Mouse (Mus musculus): ENCODE measurements at regions not wholly inside any gene's neighbourhood (a gene's known extent, or its start where the extent isn't known, plus 50 kb on each side); places are given as distances from the start of the nearest gene placed in this dataset.

DNA sequence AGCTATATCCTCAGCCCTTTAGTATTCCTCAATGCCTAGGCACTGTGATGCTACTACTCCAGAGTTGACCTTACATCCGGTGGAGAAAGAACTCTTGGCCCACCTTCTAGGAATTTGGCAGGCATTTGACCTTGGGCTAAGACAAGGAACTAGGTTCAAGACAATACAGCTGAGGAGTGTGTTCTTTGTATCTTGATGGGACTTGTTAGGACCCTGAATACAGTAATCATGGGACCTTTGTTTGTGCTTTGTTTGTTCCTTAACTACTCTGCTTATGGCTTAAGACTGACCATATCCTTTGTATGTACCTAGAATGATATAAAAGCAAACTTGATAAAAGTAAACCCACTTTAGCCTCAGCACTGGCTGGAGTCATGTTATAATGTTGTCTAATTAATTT, 186.7 kb downstream of the Abcc12 start:
- no peaks in the 10 kb centered on the region for H3K27me3 ChIP-seq (ENCODE audit: insufficient read depth, low read length)
- no peak overlapping the region for H3K9ac ChIP-seq (replicated peaks; ENCODE audit: low read length, poor library complexity, severe bottlenecking)
- no peak overlapping the region for H3K4me3 ChIP-seq (ENCODE audit: low read depth, low read length)
- H3K4me1 ChIP-seq (ENCODE audit: insufficient read depth, low read length), result peaks cover 14% of the 10 kb centered on the region
- peaks cover 6% of the 10 kb centered on the region; the same call in 1 of the 2 replicates for H3K9me3 ChIP-seq (ENCODE audit: low read length)
- DNase-seq (ENCODE audit: low spot score) (no peak), ATAC-seq (ENCODE audit: low FRiP score) (no peak)
- 80% methylated on average over 1 of the region's 1 CpGs for WGBS
- TF ChIP-seq CTCF (IDR thresholded peaks at IDR 0.05), result no peak
- H3K4me2 ChIP-seq (ENCODE audit: low read depth, low read length, poor library complexity, severe bottlenecking), result no peak overlapping the region
- no peak overlapping the region for H3K27ac ChIP-seq (ENCODE audit: low read depth, low read length)
- no peaks in the 10 kb centered on the region for H3K36me3 ChIP-seq (ENCODE audit: insufficient read depth, low read length)

DNA sequence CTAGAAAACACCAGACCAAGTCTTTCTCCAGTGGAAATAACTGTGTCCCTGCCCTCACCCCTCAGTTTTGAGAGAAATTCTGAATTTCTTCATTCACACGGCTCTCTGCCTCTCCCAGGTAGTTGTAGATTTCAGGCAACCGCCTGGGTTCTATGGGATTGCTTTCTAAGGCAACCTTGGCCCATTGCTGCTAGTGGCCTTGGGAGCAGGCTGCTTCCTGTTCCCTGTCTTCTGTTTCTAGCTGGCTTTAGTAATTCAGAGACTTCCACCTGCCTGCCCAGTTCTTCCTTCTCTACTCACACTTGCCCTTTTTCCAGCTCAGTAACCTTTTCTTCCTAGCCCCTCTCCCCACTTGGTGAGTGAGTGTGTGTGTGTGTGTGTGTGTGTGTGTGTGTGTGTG, 187.1 kb downstream of the Abcc12 start:
- H3K27ac ChIP-seq (ENCODE audit: low read depth, low read length), result no peak overlapping the region
- H3K27me3 ChIP-seq (ENCODE audit: insufficient read depth, low read length), result no peaks in the 10 kb centered on the region
- ATAC-seq (ENCODE audit: low FRiP score) (no peak), DNase-seq (ENCODE audit: low spot score) (no peak)
- 85% methylated on average over 2 of the region's 2 CpGs for WGBS
- no peak for TF ChIP-seq CTCF (IDR thresholded peaks at IDR 0.05)
- peaks cover 6% of the 10 kb centered on the region; the same call in 1 of the 2 replicates for H3K9me3 ChIP-seq (ENCODE audit: low read length)
- H3K4me2 ChIP-seq (ENCODE audit: low read depth, low read length, poor library complexity, severe bottlenecking), result no peak overlapping the region
- H3K4me1 ChIP-seq (ENCODE audit: insufficient read depth, low read length), result peaks cover 18% of the 10 kb centered on the region
- no peaks in the 10 kb centered on the region for H3K36me3 ChIP-seq (ENCODE audit: insufficient read depth, low read length)
- no peak overlapping the region for H3K4me3 ChIP-seq (ENCODE audit: low read depth, low read length)
- no peak overlapping the region for H3K9ac ChIP-seq (replicated peaks; ENCODE audit: low read length, poor library complexity, severe bottlenecking)

DNA sequence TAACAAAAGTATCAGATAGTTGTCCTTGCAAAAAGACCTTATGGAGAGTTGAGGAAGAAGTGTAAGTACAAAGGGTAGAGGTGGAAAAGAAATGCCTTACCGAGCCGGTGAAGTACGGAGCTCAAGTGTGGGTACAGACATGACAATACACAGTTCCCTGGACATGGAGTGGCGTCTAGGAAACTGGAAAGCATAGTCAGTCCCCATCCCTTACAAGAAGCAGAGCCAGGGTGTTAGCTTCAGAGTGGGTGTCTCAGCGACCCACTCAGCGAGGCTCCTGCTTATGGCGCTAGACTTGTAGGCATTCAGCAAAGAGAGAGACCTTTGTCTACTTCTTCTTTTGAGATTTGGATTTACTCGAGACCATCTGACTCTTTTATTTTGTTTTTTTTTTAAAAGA, 189.8 kb downstream of the Abcc12 start:
- no peak overlapping the region for H3K4me2 ChIP-seq (ENCODE audit: low read depth, low read length, poor library complexity, severe bottlenecking)
- no peak for TF ChIP-seq CTCF (IDR thresholded peaks at IDR 0.05)
- no peak overlapping the region for H3K9ac ChIP-seq (replicated peaks; ENCODE audit: low read length, poor library complexity, severe bottlenecking)
- H3K9me3 ChIP-seq (ENCODE audit: low read length), result 0 out of 2 replicates have a peak, but pooled peaks cover under 1% of the 10 kb centered on the region
- H3K4me1 ChIP-seq (ENCODE audit: insufficient read depth, low read length), result peaks cover 22% of the 10 kb centered on the region
- no peaks in the 10 kb centered on the region for H3K36me3 ChIP-seq (ENCODE audit: insufficient read depth, low read length)
- ATAC-seq (ENCODE audit: low FRiP score) (no peak), DNase-seq (ENCODE audit: low spot score) (no peak)
- H3K27me3 ChIP-seq (ENCODE audit: insufficient read depth, low read length), result no peaks in the 10 kb centered on the region
- 77% methylated on average over 8 of the region's 8 CpGs for WGBS
- no peak overlapping the region for H3K4me3 ChIP-seq (ENCODE audit: low read depth, low read length)
- H3K27ac ChIP-seq (ENCODE audit: low read depth, low read length), result peak overlapping the region; percentile 83

GRCm38 (mm10) chr8:86389690-86390671, 190.5 kb downstream of the Abcc12 start:
- WGBS, result 23% methylated on average over 3 of the region's 3 CpGs
- peak; percentile 94 for ATAC-seq (ENCODE audit: low FRiP score)
- no peaks in the 10 kb centered on the region for H3K36me3 ChIP-seq (ENCODE audit: insufficient read depth, low read length)
- H3K27ac ChIP-seq (ENCODE audit: low read depth, low read length), result peak overlapping the region; percentile 83
- no peak overlapping the region for H3K4me3 ChIP-seq (ENCODE audit: low read depth, low read length)
- peak; percentile 98 for DNase-seq (ENCODE audit: low spot score)
- no peak overlapping the region for H3K4me2 ChIP-seq (ENCODE audit: low read depth, low read length, poor library complexity, severe bottlenecking)
- H3K4me1 ChIP-seq (ENCODE audit: insufficient read depth, low read length), result peaks cover 22% of the 10 kb centered on the region
- TF ChIP-seq CTCF (IDR thresholded peaks at IDR 0.05), result no peak
- no peaks in the 10 kb centered on the region for H3K9me3 ChIP-seq (ENCODE audit: low read length)
- no peak overlapping the region for H3K9ac ChIP-seq (replicated peaks; ENCODE audit: low read length, poor library complexity, severe bottlenecking)
- H3K27me3 ChIP-seq (ENCODE audit: insufficient read depth, low read length), result no peaks in the 10 kb centered on the region

DNA sequence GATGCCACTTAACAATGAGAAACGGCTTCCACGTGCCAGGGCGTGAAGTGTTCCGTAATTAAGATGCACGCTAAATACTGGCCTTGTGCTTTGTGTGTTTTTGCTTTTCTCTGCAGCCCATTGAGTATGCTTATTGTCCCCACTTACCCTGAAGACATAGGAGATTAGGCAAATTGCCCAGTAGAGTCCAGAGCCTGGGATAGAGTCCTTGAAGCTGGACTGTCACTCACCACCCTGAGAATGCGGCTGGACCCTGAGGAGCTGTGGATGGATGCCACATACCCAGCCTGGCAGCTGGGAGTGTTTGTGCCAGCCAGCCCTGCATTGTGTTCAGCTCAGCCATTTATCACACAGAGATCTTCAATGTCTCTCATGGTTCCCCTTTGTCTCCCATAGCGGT, 195.2 kb downstream of the Abcc12 start:
- Histone ChIP-seq H3K36me3 (ENCODE audit: insufficient read depth, low read length) (no peaks in the 10 kb centered on the region), H3K9me3 (ENCODE audit: low read length) (no peaks in the 10 kb centered on the region), H3K27ac (ENCODE audit: low read depth, low read length) (peak overlapping the region; percentile 38; the same call in 1 of the 2 replicates), H3K4me2 (ENCODE audit: low read depth, low read length, poor library complexity, severe bottlenecking) (no peak overlapping the region), H3K4me3 (ENCODE audit: low read depth, low read length) (no peak overlapping the region), H3K27me3 (ENCODE audit: insufficient read depth, low read length) (no peaks in the 10 kb centered on the region), H3K9ac (replicated peaks; ENCODE audit: low read length, poor library complexity, severe bottlenecking) (no peak overlapping the region), H3K4me1 (ENCODE audit: insufficient read depth, low read length) (peaks cover 16% of the 10 kb centered on the region)
- DNase-seq (ENCODE audit: low spot score), result peak; percentile 92
- WGBS, result 25% methylated on average over 7 of the region's 7 CpGs
- TF ChIP-seq CTCF (IDR thresholded peaks at IDR 0.05), result no peak
- peak; percentile 55 for ATAC-seq (ENCODE audit: low FRiP score)

- no peak for TF ChIP-seq CTCF (IDR thresholded peaks at IDR 0.05)
- Histone ChIP-seq H3K4me2 (ENCODE audit: low read depth, low read length, poor library complexity, severe bottlenecking) (no peak overlapping the region), H3K4me1 (ENCODE audit: insufficient read depth, low read length) (no peaks in the 10 kb centered on the region), H3K9ac (replicated peaks; ENCODE audit: low read length, poor library complexity, severe bottlenecking) (no peak overlapping the region), H3K4me3 (ENCODE audit: low read depth, low read length) (no peak overlapping the region), H3K9me3 (ENCODE audit: low read length) (no peaks in the 10 kb centered on the region), H3K27me3 (ENCODE audit: insufficient read depth, low read length) (no peaks in the 10 kb centered on the region), H3K36me3 (ENCODE audit: insufficient read depth, low read length) (no peaks in the 10 kb centered on the region), H3K27ac (ENCODE audit: low read depth, low read length) (no peak overlapping the region)
- ATAC-seq (ENCODE audit: low FRiP score) (no peak), DNase-seq (ENCODE audit: low spot score) (no peak)
- WGBS, result 80% methylated on average over 10 of the region's 10 CpGs
Measured at GRCm38 (mm10) chr8:86381977-86382376, 198.5 kb downstream of the Abcc12 start.
